Mouse (Mus musculus): ENCODE measurements around the gene Pxmp4.

GRCm38 (mm10) chr2:154569071-154569748 is 34.3 kb downstream of the Pxmp4 start:
- TF ChIP-seq POLR2A (IDR thresholded peaks at IDR 0.05; ENCODE audit: low read depth, low read length) (no peak), CTCF (conservative IDR thresholded peaks at IDR 0.05; ENCODE audit: insufficient read depth, insufficient read length, low read depth, low read length) (no peak)
